Mouse (Mus musculus) olfactory bulb, adult 2 months (tissue): ENCODE results near the gene Cubn.

Experiments used
- CTCF ChIP-seq: fragments of 200-500 bp; IDR thresholded peaks from 2 replicates; pipeline ENCODE4 v1.5.1; 2012; ENCODE audit warnings: low read depth, mild to moderate bottlenecking, low read length, moderate library complexity; ENCODE audit not compliant: insufficient read depth
- POLR2A ChIP-seq: fragments of 200-500 bp; IDR thresholded peaks from 2 replicates; pipeline ENCODE4 v1.6.1; 2012; ENCODE audit warnings: mild to moderate bottlenecking, low read depth, low read length, moderate library complexity; ENCODE audit not compliant: insufficient read depth

DNA sequence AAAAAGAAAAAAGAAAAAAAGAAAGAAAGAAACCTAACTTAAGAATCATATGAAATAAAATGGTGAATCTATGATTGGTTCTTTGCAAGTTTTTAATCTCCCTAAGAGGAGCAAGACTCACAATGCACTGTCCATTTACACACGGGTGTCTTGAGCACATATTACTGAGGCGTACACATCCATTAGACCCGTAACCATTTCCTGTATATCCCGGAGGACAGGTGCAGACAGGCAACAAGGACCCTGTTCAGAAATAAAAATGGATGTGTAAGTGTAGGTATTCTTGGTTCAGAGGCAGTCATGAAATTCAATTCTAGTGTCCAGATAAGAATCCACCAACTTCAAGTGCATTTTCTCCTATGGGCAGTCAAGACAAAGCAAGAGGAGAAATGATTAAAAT is 22.0 kb downstream of the Cubn start:
- TF ChIP-seq CTCF (no peak), POLR2A (no peak)
